Mouse (Mus musculus) heart, embryonic 10.5 days (tissue): ENCODE results near the gene Itga8. TPM values are rescaled to one million over a fixed set of nuclear protein-coding genes. Genes with fewer than 3 reads are reported as not detected.
A peak's percentile ranks its signal among the peaks of the same experiment; 100 is the strongest.

Experiments used
- DNase-seq: peaks from one replicate; pipeline ENCODE4 v3.0.0-alpha.2; 2017; ENCODE audit warnings: low spot score
- H3K27ac ChIP-seq: fragments of 300-500 bp; sonication (generic); 2 replicates; pipeline ENCODE4 v1.5.1; 2016; ENCODE audit warnings: mild to moderate bottlenecking
- H3K27me3 ChIP-seq: fragments of 300-500 bp; sonication (generic); 2 replicates; pipeline ENCODE4 v1.6.1; 2016; ENCODE audit warnings: mild to moderate bottlenecking; ENCODE audit not compliant: poor library complexity, insufficient read depth, severe bottlenecking
- H3K36me3 ChIP-seq: fragments of 300-500 bp; sonication (generic); 2 replicates; pipeline ENCODE4 v1.6.1; 2016; ENCODE audit warnings: mild to moderate bottlenecking, moderate library complexity
- H3K4me1 ChIP-seq: fragments of 300-500 bp; sonication (generic); 2 replicates; pipeline ENCODE4 v1.6.1; 2016; ENCODE audit warnings: mild to moderate bottlenecking
- H3K4me3 ChIP-seq: fragments of 300-500 bp; sonication (generic); 2 replicates; pipeline ENCODE4 v1.5.1; 2016; ENCODE audit warnings: mild to moderate bottlenecking, moderate library complexity
- H3K9me3 ChIP-seq: fragments of 300-500 bp; sonication (generic); 2 replicates; pipeline ENCODE4 v1.6.1; 2016; ENCODE audit warnings: mild to moderate bottlenecking, moderate library complexity
- WGBS: fragments of 180-500 bp; shearing (Covaris S2); methylation state at CpG from one replicate; pipeline ENCODE4 v1.1.7; 2016; 5-methylcytosine and 5-hydroxymethylcytosine counted together
- polyA plus RNA-seq: library from polyadenylated mRNA; unstranded; fragments of >200 nt; fragmentation: Nextera tagmentation; extraction: Ambion mirVana; gene quantifications from 2 replicates; pipeline ENCODE4 v1.2.1, GENCODE M21; 2016

Itga8 gene
- 4.4 and 9.3 TPM in 2 replicates for polyA plus RNA-seq

- Histone ChIP-seq H3K36me3 (no peaks in the 10 kb centered on the region), H3K4me3 (peak within 1 kb of the TSS; percentile 66), H3K27me3 (peaks cover 11% of the 10 kb centered on the region), H3K4me1 (peaks cover 9% of the 10 kb centered on the region), H3K27ac (peak within 1 kb of the TSS; percentile 80), H3K9me3 (no peaks in the 10 kb centered on the region)
- DNase-seq, result peak; percentile 91
- WGBS, result under 1% methylated on average over 56 of the region's 56 CpGs
These were observed at the start of gene Itga8 for GRCm38 (mm10) chr2:12301431-12302170. Itga8 (minus strand) TSS chr2:12301922.

- no peak overlapping the region for H3K27ac ChIP-seq
- H3K27me3 ChIP-seq, result no peaks in the 10 kb centered on the region
- peaks cover 9% of the 10 kb centered on the region; the same call in 1 of the 2 replicates for H3K36me3 ChIP-seq
- H3K4me1 ChIP-seq, result 0 out of 2 replicates have a peak, but pooled peaks cover 4% of the 10 kb centered on the region
- H3K9me3 ChIP-seq, result no peaks in the 10 kb centered on the region
- no peak overlapping the region for H3K4me3 ChIP-seq
- DNase-seq, result no peak
- WGBS, result 55% methylated on average over 2 of the region's 2 CpGs
These were observed 47.2 kb upstream of the Itga8 start for GRCm38 (mm10) chr2:12348914-12349313.

GRCm38 (mm10) chr2:12331962-12332361 is 30.2 kb upstream of the Itga8 start:
- Histone ChIP-seq H3K4me3 (no peak overlapping the region), H3K27ac (no peak overlapping the region), H3K27me3 (no peaks in the 10 kb centered on the region), H3K9me3 (no peaks in the 10 kb centered on the region), H3K4me1 (peaks cover 13% of the 10 kb centered on the region), H3K36me3 (no peaks in the 10 kb centered on the region)
- whole genome bisulfite sequencing, result 62% methylated on average over 2 of the region's 2 CpGs
- no peak for DNase-seq

- WGBS, result 68% methylated on average over 2 of the region's 2 CpGs
- no peaks in the 10 kb centered on the region for H3K27me3 ChIP-seq
- H3K27ac ChIP-seq, result no peak overlapping the region
- peaks cover 14% of the 10 kb centered on the region for H3K4me1 ChIP-seq
- no peaks in the 10 kb centered on the region for H3K36me3 ChIP-seq
- H3K9me3 ChIP-seq, result no peaks in the 10 kb centered on the region
- no peak for DNase-seq
- H3K4me3 ChIP-seq, result no peak overlapping the region
These were observed 27.9 kb upstream of the Itga8 start for GRCm38 (mm10) chr2:12329620-12330019.

- no peaks in the 10 kb centered on the region for H3K36me3 ChIP-seq
- no peaks in the 10 kb centered on the region for H3K9me3 ChIP-seq
- H3K27ac ChIP-seq, result no peak overlapping the region
- WGBS, result 54% methylated on average over 5 of the region's 5 CpGs
- H3K4me3 ChIP-seq, result no peak overlapping the region
- H3K4me1 ChIP-seq, result peaks cover 14% of the 10 kb centered on the region
- H3K27me3 ChIP-seq, result no peaks in the 10 kb centered on the region
- DNase-seq, result no peak
These were observed 27.3 kb upstream of the Itga8 start for GRCm38 (mm10) chr2:12329068-12329407.

- H3K27me3 ChIP-seq, result no peaks in the 10 kb centered on the region
- H3K27ac ChIP-seq, result no peak overlapping the region
- no peak for DNase-seq
- no peaks in the 10 kb centered on the region for H3K9me3 ChIP-seq
- H3K36me3 ChIP-seq, result no peaks in the 10 kb centered on the region
- H3K4me3 ChIP-seq, result no peak overlapping the region
- peaks cover 14% of the 10 kb centered on the region for H3K4me1 ChIP-seq
- 35% methylated on average over 8 of the region's 8 CpGs for WGBS
These were observed 26.8 kb upstream of the Itga8 start for GRCm38 (mm10) chr2:12328355-12329067.

- Histone ChIP-seq H3K27me3 (no peaks in the 10 kb centered on the region), H3K9me3 (0 out of 2 replicates have a peak, but pooled peaks cover 3% of the 10 kb centered on the region), H3K27ac (peak overlapping the region; percentile 65; the same call in 1 of the 2 replicates), H3K36me3 (no peaks in the 10 kb centered on the region), H3K4me3 (peak overlapping the region; percentile 55), H3K4me1 (peaks cover 14% of the 10 kb centered on the region)
- 32% methylated on average over 11 of the region's 11 CpGs for WGBS
- no peak for DNase-seq
These were observed 26.1 kb upstream of the Itga8 start for GRCm38 (mm10) chr2:12327691-12328354.

- WGBS, result 12% methylated on average over 10 of the region's 10 CpGs
- H3K9me3 ChIP-seq, result 0 out of 2 replicates have a peak, but pooled peaks cover 3% of the 10 kb centered on the region
These were observed 25.5 kb upstream of the Itga8 start for GRCm38 (mm10) chr2:12327216-12327615.

GRCm38 (mm10) chr2:12325868-12326267 is 24.1 kb upstream of the Itga8 start:
- DNase-seq, result no peak
- 0 out of 2 replicates have a peak, but pooled peaks cover 3% of the 10 kb centered on the region for H3K9me3 ChIP-seq
- H3K36me3 ChIP-seq, result no peaks in the 10 kb centered on the region
- 81% methylated on average over 2 of the region's 2 CpGs for WGBS
- H3K27me3 ChIP-seq, result no peaks in the 10 kb centered on the region
- no peak overlapping the region for H3K4me3 ChIP-seq
- peaks cover 14% of the 10 kb centered on the region for H3K4me1 ChIP-seq
- no peak overlapping the region for H3K27ac ChIP-seq

More at GRCm38 (mm10) chr2:12327216-12327615, 25.5 kb upstream of the Itga8 start:
- Histone ChIP-seq H3K27me3 (no peaks in the 10 kb centered on the region), H3K27ac (peak overlapping the region; percentile 65; the same call in 1 of the 2 replicates), H3K36me3 (no peaks in the 10 kb centered on the region), H3K4me3 (peak overlapping the region; percentile 55), H3K4me1 (peaks cover 14% of the 10 kb centered on the region)
- DNase-seq, result peak; percentile 91

- H3K4me1 ChIP-seq, result peaks cover 14% of the 10 kb centered on the region
- H3K27ac ChIP-seq, result no peak overlapping the region
- H3K36me3 ChIP-seq, result no peaks in the 10 kb centered on the region
- no peaks in the 10 kb centered on the region for H3K27me3 ChIP-seq
- peak; percentile 80 for DNase-seq
- WGBS, result 73% methylated on average over 6 of the region's 6 CpGs
- H3K9me3 ChIP-seq, result 0 out of 2 replicates have a peak, but pooled peaks cover 3% of the 10 kb centered on the region
- no peak overlapping the region for H3K4me3 ChIP-seq
These were observed 23.7 kb upstream of the Itga8 start for GRCm38 (mm10) chr2:12325417-12325816.

- Histone ChIP-seq H3K9me3 (0 out of 2 replicates have a peak, but pooled peaks cover 3% of the 10 kb centered on the region), H3K4me3 (no peak overlapping the region), H3K27ac (no peak overlapping the region), H3K4me1 (peaks cover 3% of the 10 kb centered on the region; the same call in 1 of the 2 replicates), H3K27me3 (no peaks in the 10 kb centered on the region), H3K36me3 (no peaks in the 10 kb centered on the region)
- DNase-seq, result no peak
- 75% methylated on average over 4 of the region's 4 CpGs for WGBS
These were observed 19.2 kb upstream of the Itga8 start for GRCm38 (mm10) chr2:12320914-12321313.

GRCm38 (mm10) chr2:12318715-12319114 is 17.0 kb upstream of the Itga8 start:
- Histone ChIP-seq H3K9me3 (0 out of 2 replicates have a peak, but pooled peaks cover 3% of the 10 kb centered on the region), H3K4me1 (peaks cover 3% of the 10 kb centered on the region; the same call in 1 of the 2 replicates), H3K4me3 (no peak overlapping the region), H3K27ac (no peak overlapping the region), H3K36me3 (no peaks in the 10 kb centered on the region), H3K27me3 (no peaks in the 10 kb centered on the region)
- DNase-seq, result no peak
- 89% methylated on average over 3 of the region's 3 CpGs for WGBS
